Mouse (Mus musculus): Measurements from ENCODE around the gene Naif1.
"Not testable (repeated sequence)": the region's sequence is repeated elsewhere in the genome, so short reads cannot be mapped to it uniquely, and the experiment has no call there.

Gene Naif1

GRCm38 (mm10) chr2:32455101-32455500, 4.8 kb downstream of the Naif1 start:
- no peak for DNase-seq (ENCODE audit: inconsistent ontology term)

- peak; percentile 90 for DNase-seq (ENCODE audit: inconsistent ontology term)
Observed at GRCm38 (mm10) chr2:32458300-32458699, 8.0 kb downstream of the Naif1 start.

- no peak for DNase-seq (ENCODE audit: inconsistent ontology term)
Observed at GRCm38 (mm10) chr2:32459657-32460056, 9.4 kb downstream of the Naif1 start.

- no peak for DNase-seq (ENCODE audit: inconsistent ontology term)
Observed at GRCm38 (mm10) chr2:32463773-32464172, 13.5 kb downstream of the Naif1 start.

- DNase-seq (ENCODE audit: inconsistent ontology term), result no peak
Observed at GRCm38 (mm10) chr2:32464212-32464891, 14.1 kb downstream of the Naif1 start.

- no peak for DNase-seq (ENCODE audit: inconsistent ontology term)
Observed at GRCm38 (mm10) chr2:32471001-32471680, 20.9 kb downstream of the Naif1 start.

- DNase-seq (ENCODE audit: inconsistent ontology term), result no peak
Observed at GRCm38 (mm10) chr2:32471681-32472061, 21.4 kb downstream of the Naif1 start.

GRCm38 (mm10) chr2:32475361-32475760, 25.1 kb downstream of the Naif1 start:
- DNase-seq (ENCODE audit: inconsistent ontology term), result not testable (repeated sequence)

- DNase-seq (ENCODE audit: inconsistent ontology term), result no peak
Observed at GRCm38 (mm10) chr2:32482351-32482750, 32.1 kb downstream of the Naif1 start.

- DNase-seq (ENCODE audit: inconsistent ontology term), result no peak
Observed at GRCm38 (mm10) chr2:32483179-32483875, 33.1 kb downstream of the Naif1 start.

GRCm38 (mm10) chr2:32484933-32485332, 34.7 kb downstream of the Naif1 start:
- DNase-seq (ENCODE audit: inconsistent ontology term), result no peak

- no peak for DNase-seq (ENCODE audit: inconsistent ontology term)
Observed at GRCm38 (mm10) chr2:32485751-32486150, 35.5 kb downstream of the Naif1 start.

GRCm38 (mm10) chr2:32486155-32486554, 35.9 kb downstream of the Naif1 start:
- DNase-seq (ENCODE audit: inconsistent ontology term), result no peak

- peak; percentile 88 for DNase-seq (ENCODE audit: inconsistent ontology term)
Observed at GRCm38 (mm10) chr2:32487124-32487623, 36.9 kb downstream of the Naif1 start.

GRCm38 (mm10) chr2:32488679-32489078, 38.4 kb downstream of the Naif1 start:
- peak; percentile 81 for DNase-seq (ENCODE audit: inconsistent ontology term)

GRCm38 (mm10) chr2:32490730-32491129, 40.5 kb downstream of the Naif1 start:
- not testable (repeated sequence) for DNase-seq (ENCODE audit: inconsistent ontology term)

- no peak for DNase-seq (ENCODE audit: inconsistent ontology term)
Observed at GRCm38 (mm10) chr2:32492661-32493060, 42.4 kb downstream of the Naif1 start.

GRCm38 (mm10) chr2:32493301-32493701, 43.0 kb downstream of the Naif1 start:
- no peak for DNase-seq (ENCODE audit: inconsistent ontology term)

GRCm38 (mm10) chr2:32494522-32494921, 44.3 kb downstream of the Naif1 start:
- DNase-seq (ENCODE audit: inconsistent ontology term), result no peak

- no peak for DNase-seq (ENCODE audit: inconsistent ontology term)
Observed at GRCm38 (mm10) chr2:32495185-32495726, 45.0 kb downstream of the Naif1 start.

- DNase-seq (ENCODE audit: inconsistent ontology term), result no peak
Observed at GRCm38 (mm10) chr2:32496190-32496589, 45.9 kb downstream of the Naif1 start.

- no peak for DNase-seq (ENCODE audit: inconsistent ontology term)
Observed at GRCm38 (mm10) chr2:32499365-32499764, 49.1 kb downstream of the Naif1 start.
